Mouse (Mus musculus): ENCODE data around the gene Slc5a11. TPM values are rescaled to one million over a fixed set of nuclear protein-coding genes. Genes with fewer than 3 reads are reported as not detected.

The Slc5a11 gene
- not detected for polyA plus RNA-seq (2014; fragmentation: Illumina TruSeq; extraction: RNeasy Lipid Tissue Mini Kit (QIAGEN cat#74804); ENCODE audit: insufficient read depth, low read depth, low replicate concordance)

DNA sequence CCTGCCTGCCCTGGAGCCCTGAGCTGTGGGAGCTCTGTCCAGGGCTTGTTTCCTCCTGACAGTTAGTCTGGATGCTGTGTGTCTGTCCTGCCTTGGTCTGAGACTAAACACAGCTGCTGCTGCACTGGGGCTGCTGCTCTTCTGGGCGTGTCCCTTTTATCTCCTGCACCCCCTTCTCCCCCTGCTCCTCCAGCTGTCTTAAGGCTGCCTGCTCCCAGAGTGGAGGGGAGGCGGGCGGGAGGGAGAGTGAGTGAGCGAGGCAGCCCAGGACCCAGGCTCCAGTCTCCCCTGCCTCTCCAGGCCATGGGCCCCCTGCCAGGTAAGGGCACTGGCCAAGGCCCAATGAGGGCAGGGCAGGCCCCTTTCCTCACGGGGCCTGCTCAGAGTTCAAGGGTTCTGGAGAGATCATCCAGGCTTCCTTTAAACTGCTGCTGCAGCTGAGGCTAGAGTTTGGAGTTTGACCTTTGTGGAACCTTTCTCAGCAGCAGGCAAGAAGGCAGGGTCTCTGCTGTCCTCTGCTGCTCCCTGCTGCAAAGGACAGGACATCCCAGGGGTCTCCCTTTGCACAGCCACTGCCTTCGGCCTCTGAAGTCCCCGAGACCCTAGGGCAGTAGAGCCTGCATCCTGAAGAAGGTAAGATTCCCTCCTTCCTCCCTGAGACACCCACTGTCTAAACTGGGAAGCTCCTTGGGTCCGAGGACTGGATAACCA is at the start of gene Slc5a11:
Slc5a11 (plus strand) TSS at position 416 of the 711 bp plus-strand sequence.

Other genes starting within 250 kb of the Slc5a11 start
- 23.4 TPM for gene Rbbp6, start 249.1 kb upstream of the Slc5a11 start, polyA plus RNA-seq (2014; fragmentation: Illumina TruSeq; extraction: RNeasy Lipid Tissue Mini Kit (QIAGEN cat#74804); ENCODE audit: insufficient read depth, low read depth, low replicate concordance)
- 7.4 TPM for gene Tnrc6a, start 90.9 kb upstream of the Slc5a11 start, polyA plus RNA-seq (2014; fragmentation: Illumina TruSeq; extraction: RNeasy Lipid Tissue Mini Kit (QIAGEN cat#74804); ENCODE audit: insufficient read depth, low read depth, low replicate concordance)
- gene Lcmt1, start 155.0 kb downstream of the Slc5a11 start, polyA plus RNA-seq (2014; fragmentation: Illumina TruSeq; extraction: RNeasy Lipid Tissue Mini Kit (QIAGEN cat#74804); ENCODE audit: insufficient read depth, low read depth, low replicate concordance), result 22.4 TPM
- 14.1 TPM for gene Arhgap17, start 155.1 kb downstream of the Slc5a11 start, polyA plus RNA-seq (2014; fragmentation: Illumina TruSeq; extraction: RNeasy Lipid Tissue Mini Kit (QIAGEN cat#74804); ENCODE audit: insufficient read depth, low read depth, low replicate concordance)
- gene Aqp8, start 247.5 kb downstream of the Slc5a11 start, polyA plus RNA-seq (2014; fragmentation: Illumina TruSeq; extraction: RNeasy Lipid Tissue Mini Kit (QIAGEN cat#74804); ENCODE audit: insufficient read depth, low read depth, low replicate concordance), result not detected

Measured in lung, adult 10 weeks (tissue).